In the genomic region with DNA sequence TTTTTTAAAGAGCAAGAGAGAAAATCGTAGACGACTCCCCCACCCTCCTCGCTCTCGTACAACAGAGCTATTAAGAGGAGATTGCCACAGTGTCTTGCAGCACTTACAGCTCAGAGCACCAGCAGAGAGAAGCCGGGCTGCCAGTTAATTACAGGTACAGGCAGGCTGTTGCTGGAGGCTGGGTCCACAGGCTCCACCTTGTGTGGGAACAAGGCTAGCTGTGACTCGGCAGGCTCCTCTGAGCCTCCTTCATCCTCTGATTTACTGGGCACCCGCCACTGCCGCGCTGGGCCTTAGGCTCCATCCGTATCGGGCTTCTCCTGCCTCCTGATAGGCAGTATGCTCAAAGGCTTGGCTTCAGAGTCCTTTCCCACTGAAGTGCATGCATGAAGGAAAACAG, we compare ENCODE assay signal across 11 mouse cellular contexts. TPM values are rescaled to one million over a fixed set of nuclear protein-coding genes. Genes with fewer than 3 reads are reported as not detected.
DNase-seq lines count a peak whose midpoint lies in the region; ATAC-seq lines count a peak whose summit lies in the region.
"Had no signal": no experiment of that assay in that cellular context is flagged by ENCODE, and none has a peak within 500 bp of the region (broad histone marks: within the 10 kb centered on the region; RNA-seq: fewer than 3 reads in every experiment).

No protein-coding gene starts in this region.

- DNase-seq in forebrain, embryonic 11.5 days (ENCODE audit: low spot score): no peak
- DNase-seq in forebrain, embryonic 10.5 days (ENCODE audit: extremely low spot score, low spot score): no peak
- peak; percentile 78 for DNase-seq in brain, adult 2 months (ENCODE audit: low read depth, low spot score)
- DNase-seq in limb, embryonic 10.5 days (ENCODE audit: low spot score): no peak
- no peak for DNase-seq in frontal cortex, postnatal 10 days (ENCODE audit: low spot score in 2 of 2)
- no peak for DNase-seq in thymus, postnatal 4 days
- DNase-seq in heart, postnatal 10 days: no peak
- DNase-seq: B cell, adult 2 months; gastrocnemius, postnatal 25 days; right cerebral cortex, postnatal 4 days had no signal

- H3K36me3 ChIP-seq in forebrain, embryonic 11.5 days (ENCODE audit: control insufficient read depth, insufficient read depth, low read length): no peaks in the 10 kb centered on the region
- H3K36me3 ChIP-seq in forebrain, embryonic 10.5 days (replicated peaks): no peaks in the 10 kb centered on the region
- no peaks in the 10 kb centered on the region for H3K36me3 ChIP-seq in forebrain, embryonic 15.5 days
- no peaks in the 10 kb centered on the region for H3K36me3 ChIP-seq in limb, embryonic 10.5 days

- H3K4me1 ChIP-seq in forebrain, embryonic 11.5 days (replicated peaks; ENCODE audit: control insufficient read depth, insufficient read depth, low read length): peaks cover 3% of the 10 kb centered on the region; the same call in 1 of the 2 replicates
- peaks cover 74% of the 10 kb centered on the region for H3K4me1 ChIP-seq in forebrain, embryonic 10.5 days
- H3K4me1 ChIP-seq in forebrain, embryonic 15.5 days: peaks cover 59% of the 10 kb centered on the region
- H3K4me1 ChIP-seq in limb, embryonic 10.5 days: peaks cover 65% of the 10 kb centered on the region

- ATAC-seq in forebrain, embryonic 11.5 days (replicated peaks; ENCODE audit: low FRiP score): 0 out of 2 replicates have a peak, but pooled peaks have one; percentile 44
- no peak for ATAC-seq in forebrain, embryonic 15.5 days (replicated peaks)

- WGBS in forebrain, embryonic 11.5 days: 73% methylated on average over 11 of the region's 11 CpGs
- WGBS in forebrain, embryonic 10.5 days: 79% methylated on average over 11 of the region's 11 CpGs
- 56% methylated on average over 11 of the region's 11 CpGs for WGBS in forebrain, embryonic 15.5 days
- 58% methylated on average over 11 of the region's 11 CpGs for WGBS in limb, embryonic 10.5 days

- H3K27ac ChIP-seq in forebrain, embryonic 11.5 days (ENCODE audit: low read depth, low read length): no peak overlapping the region
- no peak overlapping the region for H3K27ac ChIP-seq in forebrain, embryonic 10.5 days
- peak overlapping the region; percentile 52 for H3K27ac ChIP-seq in forebrain, embryonic 15.5 days (replicated peaks)
- 0 out of 2 replicates have a peak overlapping the region, but pooled peaks have one; percentile 21 for H3K27ac ChIP-seq in limb, embryonic 10.5 days

- H3K9me3 ChIP-seq in forebrain, embryonic 11.5 days (ENCODE audit: control insufficient read depth, low read length): no peaks in the 10 kb centered on the region
- no peaks in the 10 kb centered on the region for H3K9me3 ChIP-seq in forebrain, embryonic 10.5 days
- no peaks in the 10 kb centered on the region for H3K9me3 ChIP-seq in forebrain, embryonic 15.5 days
- no peaks in the 10 kb centered on the region for H3K9me3 ChIP-seq in limb, embryonic 10.5 days (replicated peaks)

- no peaks in the 10 kb centered on the region for H3K27me3 ChIP-seq in forebrain, embryonic 11.5 days (ENCODE audit: control insufficient read depth, insufficient read depth, low read length)
- 0 out of 2 replicates have a peak, but pooled peaks cover 6% of the 10 kb centered on the region for H3K27me3 ChIP-seq in forebrain, embryonic 10.5 days (ENCODE audit: poor library complexity, severe bottlenecking)
- no peaks in the 10 kb centered on the region for H3K27me3 ChIP-seq in forebrain, embryonic 15.5 days
- no peaks in the 10 kb centered on the region; the same call in 1 of the 2 replicates for H3K27me3 ChIP-seq in limb, embryonic 10.5 days (ENCODE audit: low read depth, poor library complexity, severe bottlenecking)

- intact Hi-C loops in heart, postnatal 10 days (cut with DNase I): no loop called here

- H3K4me3 ChIP-seq in forebrain, embryonic 11.5 days (ENCODE audit: low read depth, low read length): no peak overlapping the region
- no peak overlapping the region for H3K4me3 ChIP-seq in forebrain, embryonic 10.5 days
- H3K4me3 ChIP-seq in forebrain, embryonic 15.5 days: no peak overlapping the region
- no peak overlapping the region for H3K4me3 ChIP-seq in limb, embryonic 10.5 days

- no peak overlapping the region; the same call in 1 of the 2 replicates for H3K9ac ChIP-seq in forebrain, embryonic 11.5 days (ENCODE audit: low read length)
- no peak overlapping the region for H3K9ac ChIP-seq in forebrain, embryonic 15.5 days (replicated peaks)

- H3K4me2 ChIP-seq in forebrain, embryonic 11.5 days (ENCODE audit: low read depth, low read length, severe bottlenecking): no peak overlapping the region
- no peak overlapping the region for H3K4me2 ChIP-seq in forebrain, embryonic 15.5 days (replicated peaks)

RNA-seq across cellular contexts. Expression of gene Abtb1, which starts 53.6 kb away (rescaled TPM):
- polyA plus RNA-seq in forebrain, embryonic 11.5 days (2014; fragmentation: Nextera tagmentation; extraction: Ambion mirVana): 14.4 and 15.3 TPM in 2 replicates
- polyA plus RNA-seq in forebrain, embryonic 10.5 days (2016; fragmentation: Nextera tagmentation; extraction: Ambion mirVana): 20.8 and 21.5 TPM in 2 replicates
- polyA plus RNA-seq in forebrain, embryonic 15.5 days (2015; fragmentation: Nextera tagmentation; extraction: Ambion mirVana): 37.6 and 40.0 TPM in 2 replicates
- 22.9 and 25.3 TPM in 2 replicates for polyA plus RNA-seq in limb, embryonic 10.5 days (2016; fragmentation: Nextera tagmentation; extraction: Ambion mirVana)
- 10 to 100 TPM; 18.7 to 21.0 TPM for total RNA-seq in heart, postnatal 10 days (2021)

Comparison
In these comparisons a context has a peak if more than half of its experiments do, and no peak if none do; other contexts are left out.
1. H3K27ac ChIP-seq: peak in forebrain, embryonic 15.5 days (single experiment) and limb, embryonic 10.5 days (single experiment); none in forebrain, embryonic 11.5 days (single experiment) and forebrain, embryonic 10.5 days (single experiment).